In the genomic region with DNA sequence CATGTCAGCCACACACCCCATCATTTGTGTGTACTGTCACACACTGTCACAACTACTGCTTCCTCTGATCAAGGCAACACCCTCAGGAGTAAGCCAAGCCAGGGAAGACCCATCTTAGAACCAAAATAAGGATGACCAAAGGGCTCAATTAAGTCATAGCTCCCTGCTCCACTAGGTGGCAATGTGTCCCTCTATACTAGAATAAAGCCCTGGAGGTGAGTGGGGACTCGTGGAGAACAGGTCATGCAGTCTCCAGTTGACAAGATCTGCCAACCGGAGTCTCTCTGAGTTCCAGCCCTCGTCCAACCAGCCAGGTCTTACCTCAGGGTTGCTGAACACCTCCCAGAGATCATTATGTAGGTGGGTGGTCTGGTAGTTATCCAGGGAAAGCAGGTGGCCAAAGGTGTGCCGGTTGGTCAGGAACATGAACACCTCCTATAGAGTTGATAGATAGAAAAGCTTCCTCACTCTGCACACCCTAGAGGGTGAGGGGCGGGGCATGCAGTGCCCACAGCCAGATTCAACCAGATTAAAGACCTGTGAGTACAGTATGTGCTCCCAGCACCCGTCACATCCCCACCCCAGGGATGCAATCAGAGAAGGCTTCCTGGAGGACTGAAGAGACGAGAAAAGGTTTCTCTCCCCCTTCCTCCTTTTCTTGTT, we compare ENCODE assay signal across 8 mouse cellular contexts. TPM values are rescaled to one million over a fixed set of nuclear protein-coding genes. Genes with fewer than 3 reads are reported as not detected.
DNase-seq lines count a peak whose midpoint lies in the region; ATAC-seq lines count a peak whose summit lies in the region.

No protein-coding gene starts in this region.

- no peaks in the 10 kb centered on the region for H3K9me3 ChIP-seq in heart, embryonic 12.5 days (replicated peaks)
- no peaks in the 10 kb centered on the region for H3K9me3 ChIP-seq in embryonic facial prominence, embryonic 10.5 days
- no peaks in the 10 kb centered on the region for H3K9me3 ChIP-seq in kidney, embryonic 14.5 days (ENCODE audit: control insufficient read depth, low read length)

- H3K27ac ChIP-seq in heart, embryonic 12.5 days (ENCODE audit: poor library complexity, severe bottlenecking) = no peak overlapping the region
- no peak overlapping the region for H3K27ac ChIP-seq in embryonic facial prominence, embryonic 10.5 days (replicated peaks)
- H3K27ac ChIP-seq in kidney, embryonic 14.5 days (ENCODE audit: low read depth, low read length) = no peak overlapping the region

- peak; percentile 88 for DNase-seq in heart, adult 11 months
- DNase-seq in urinary bladder, postnatal 25 days (ENCODE audit: low spot score) = peak; percentile 47
- DNase-seq in urinary bladder, postnatal 4 days (ENCODE audit: low spot score in 2 of 2) = no peak
- peak; percentile 36 for DNase-seq in embryonic facial prominence, embryonic 10.5 days (ENCODE audit: low spot score)
- DNase-seq in lung, postnatal 25 days (ENCODE audit: low spot score) = peak; percentile 38
- DNase-seq in yolk sac, embryonic 10.5 days (ENCODE audit: low spot score) = no peak

- peaks cover 3% of the 10 kb centered on the region for H3K4me1 ChIP-seq in heart, embryonic 12.5 days (replicated peaks)
- H3K4me1 ChIP-seq in embryonic facial prominence, embryonic 10.5 days = peaks cover 6% of the 10 kb centered on the region; the same call in 1 of the 2 replicates
- no peaks in the 10 kb centered on the region for H3K4me1 ChIP-seq in kidney, embryonic 14.5 days (ENCODE audit: control insufficient read depth, insufficient read depth, low read length)

- H3K4me2 ChIP-seq in heart, embryonic 12.5 days = no peak overlapping the region
- H3K4me2 ChIP-seq in kidney, embryonic 14.5 days (replicated peaks; ENCODE audit: low read depth, low read length) = no peak overlapping the region

- no peak for ATAC-seq in heart, embryonic 12.5 days (ENCODE audit: insufficient number of reproducible peaks, low FRiP score)
- ATAC-seq in kidney, embryonic 14.5 days (ENCODE audit: low FRiP score, low TSS enrichment) = peak; percentile 49

- H3K9ac ChIP-seq in heart, embryonic 12.5 days = no peak overlapping the region
- no peak overlapping the region for H3K9ac ChIP-seq in kidney, embryonic 14.5 days (ENCODE audit: low read depth, low read length)

- H3K4me3 ChIP-seq in heart, embryonic 12.5 days = no peak overlapping the region
- no peak overlapping the region for H3K4me3 ChIP-seq in embryonic facial prominence, embryonic 10.5 days
- no peak overlapping the region for H3K4me3 ChIP-seq in kidney, embryonic 14.5 days (ENCODE audit: low read length)

- peaks cover 80% of the 10 kb centered on the region for H3K36me3 ChIP-seq in heart, embryonic 12.5 days
- H3K36me3 ChIP-seq in embryonic facial prominence, embryonic 10.5 days (replicated peaks) = peaks cover 62% of the 10 kb centered on the region
- peaks cover 18% of the 10 kb centered on the region; the same call in 1 of the 2 replicates for H3K36me3 ChIP-seq in kidney, embryonic 14.5 days (ENCODE audit: control insufficient read depth, insufficient read depth, low read length)

- WGBS in heart, embryonic 12.5 days = 60% methylated on average over 7 of the region's 7 CpGs
- WGBS in embryonic facial prominence, embryonic 10.5 days = 62% methylated on average over 7 of the region's 7 CpGs
- WGBS in kidney, embryonic 14.5 days = 54% methylated on average over 7 of the region's 7 CpGs

- no peaks in the 10 kb centered on the region for H3K27me3 ChIP-seq in heart, embryonic 12.5 days (replicated peaks)
- H3K27me3 ChIP-seq in embryonic facial prominence, embryonic 10.5 days (replicated peaks; ENCODE audit: low read depth, poor library complexity, severe bottlenecking) = no peaks in the 10 kb centered on the region
- H3K27me3 ChIP-seq in kidney, embryonic 14.5 days (ENCODE audit: control insufficient read depth, insufficient read depth, low read length) = no peaks in the 10 kb centered on the region

RNA-seq across cellular contexts. Expression of a gene that starts 14.1 kb away (rescaled TPM):
- polyA plus RNA-seq in heart, embryonic 12.5 days (2016; fragmentation: Nextera tagmentation; extraction: Ambion mirVana) = 121 and 123 TPM in 2 replicates
- polyA plus RNA-seq in embryonic facial prominence, embryonic 10.5 days (2016; fragmentation: Nextera tagmentation; extraction: Ambion mirVana) = 38.2 and 38.6 TPM in 2 replicates
- polyA plus RNA-seq in kidney, embryonic 14.5 days (2014; fragmentation: Nextera tagmentation; extraction: Ambion mirVana) = 12.1 and 31.0 TPM in 2 replicates

RNA-seq across cellular contexts. Expression of a gene that starts 18.0 kb away (rescaled TPM):
- 46.9 and 49.6 TPM in 2 replicates for polyA plus RNA-seq in heart, embryonic 12.5 days (2016; fragmentation: Nextera tagmentation; extraction: Ambion mirVana)
- polyA plus RNA-seq in embryonic facial prominence, embryonic 10.5 days (2016; fragmentation: Nextera tagmentation; extraction: Ambion mirVana) = 30.9 and 31.0 TPM in 2 replicates
- polyA plus RNA-seq in kidney, embryonic 14.5 days (2014; fragmentation: Nextera tagmentation; extraction: Ambion mirVana) = 28.5 and 40.7 TPM in 2 replicates

RNA-seq across cellular contexts. Expression of a gene that starts 22.1 kb away (rescaled TPM):
- 24.6 and 24.9 TPM in 2 replicates for polyA plus RNA-seq in heart, embryonic 12.5 days (2016; fragmentation: Nextera tagmentation; extraction: Ambion mirVana)
- 10.6 and 12.2 TPM in 2 replicates for polyA plus RNA-seq in embryonic facial prominence, embryonic 10.5 days (2016; fragmentation: Nextera tagmentation; extraction: Ambion mirVana)
- polyA plus RNA-seq in kidney, embryonic 14.5 days (2014; fragmentation: Nextera tagmentation; extraction: Ambion mirVana) = 19.0 and 22.1 TPM in 2 replicates

RNA-seq across cellular contexts. Expression of a gene that starts 49.8 kb away (rescaled TPM):
- polyA plus RNA-seq in heart, embryonic 12.5 days (2016; fragmentation: Nextera tagmentation; extraction: Ambion mirVana) = 9.0 and 9.1 TPM in 2 replicates
- 14.8 and 15.5 TPM in 2 replicates for polyA plus RNA-seq in embryonic facial prominence, embryonic 10.5 days (2016; fragmentation: Nextera tagmentation; extraction: Ambion mirVana)
- polyA plus RNA-seq in kidney, embryonic 14.5 days (2014; fragmentation: Nextera tagmentation; extraction: Ambion mirVana) = 4.6 and 11.6 TPM in 2 replicates

RNA-seq across cellular contexts. Expression of a gene that starts 50.0 kb away (rescaled TPM):
- polyA plus RNA-seq in heart, embryonic 12.5 days (2016; fragmentation: Nextera tagmentation; extraction: Ambion mirVana) = 23.4 and 26.3 TPM in 2 replicates
- polyA plus RNA-seq in embryonic facial prominence, embryonic 10.5 days (2016; fragmentation: Nextera tagmentation; extraction: Ambion mirVana) = 64.2 and 66.1 TPM in 2 replicates
- polyA plus RNA-seq in kidney, embryonic 14.5 days (2014; fragmentation: Nextera tagmentation; extraction: Ambion mirVana) = 34.7 and 37.6 TPM in 2 replicates

Comparison
In these comparisons a context has a peak if more than half of its experiments do, and no peak if none do; other contexts are left out.
1. DNase-seq: peak in heart, adult 11 months (single experiment), urinary bladder, postnatal 25 days (single experiment), embryonic facial prominence, embryonic 10.5 days (single experiment) and lung, postnatal 25 days (single experiment); none in urinary bladder, postnatal 4 days (0 of 2) and yolk sac, embryonic 10.5 days (single experiment).